Comparison of ENCODE assay signal across 11 mouse cellular contexts in the genomic region with DNA sequence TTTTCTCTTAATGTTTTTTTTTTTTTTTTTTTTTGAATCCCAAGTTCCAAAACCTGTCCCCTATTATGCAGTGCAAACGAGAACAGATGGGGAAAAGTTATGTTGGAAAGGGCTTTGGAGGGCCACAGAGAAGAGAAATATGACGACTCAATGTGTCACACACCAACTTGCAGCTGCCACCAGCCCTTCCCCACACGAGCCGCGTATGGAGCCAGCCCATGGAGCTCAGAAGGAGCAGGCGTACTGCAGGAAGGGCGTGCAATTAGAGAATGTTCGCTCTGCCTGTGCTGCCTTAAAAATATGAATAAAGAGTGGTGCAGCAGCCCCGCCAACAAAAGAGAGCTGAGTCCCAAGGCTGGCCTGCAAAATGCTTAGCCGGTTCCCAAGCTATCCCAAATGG. TPM values are rescaled to one million over a fixed set of nuclear protein-coding genes. Genes with fewer than 3 reads are reported as not detected.
DNase-seq lines count a peak whose midpoint lies in the region; ATAC-seq lines count a peak whose summit lies in the region.
"Had no signal": no experiment of that assay in that cellular context is flagged by ENCODE, and none has a peak within 500 bp of the region (broad histone marks: within the 10 kb centered on the region; RNA-seq: fewer than 3 reads in every experiment).

No protein-coding gene starts in this region.

- H3K27me3 ChIP-seq in embryonic facial prominence, embryonic 13.5 days = no peaks in the 10 kb centered on the region
- no peaks in the 10 kb centered on the region for H3K27me3 ChIP-seq in heart, embryonic 11.5 days (ENCODE audit: control insufficient read depth, insufficient read depth, low read length)
- no peaks in the 10 kb centered on the region for H3K27me3 ChIP-seq in kidney, embryonic 16.5 days (ENCODE audit: insufficient read depth, low read length)
- H3K27me3 ChIP-seq: hindbrain, embryonic 13.5 days; midbrain, embryonic 12.5 days had no signal

- H3K36me3 ChIP-seq in embryonic facial prominence, embryonic 13.5 days = no peaks in the 10 kb centered on the region
- no peaks in the 10 kb centered on the region for H3K36me3 ChIP-seq in heart, embryonic 11.5 days (ENCODE audit: control insufficient read depth, insufficient read depth, low read length)
- H3K36me3 ChIP-seq in kidney, embryonic 16.5 days (ENCODE audit: insufficient read depth, low read length) = no peaks in the 10 kb centered on the region
- H3K36me3 ChIP-seq: hindbrain, embryonic 13.5 days; midbrain, embryonic 12.5 days had no signal

- intact Hi-C loops in left cerebral cortex, postnatal 4 days (cut with DNase I) = no loop called here

- no peaks in the 10 kb centered on the region for H3K9me3 ChIP-seq in embryonic facial prominence, embryonic 13.5 days
- H3K9me3 ChIP-seq in heart, embryonic 11.5 days (replicated peaks; ENCODE audit: control insufficient read depth, low read length) = no peaks in the 10 kb centered on the region
- H3K9me3 ChIP-seq in kidney, embryonic 16.5 days (ENCODE audit: low read length) = no peaks in the 10 kb centered on the region; the same call in 1 of the 2 replicates
- H3K9me3 ChIP-seq: hindbrain, embryonic 13.5 days; midbrain, embryonic 12.5 days had no signal

- 32% methylated on average over 10 of the region's 10 CpGs for WGBS in embryonic facial prominence, embryonic 13.5 days
- WGBS in heart, embryonic 11.5 days (ENCODE audit: insufficient replicate concordance) = 67% methylated on average over 10 of the region's 10 CpGs
- WGBS in kidney, embryonic 16.5 days = 72% methylated on average over 10 of the region's 10 CpGs

- H3K4me2 ChIP-seq in embryonic facial prominence, embryonic 13.5 days = 0 out of 2 replicates have a peak overlapping the region, but pooled peaks have one; percentile 32
- H3K4me2 ChIP-seq in heart, embryonic 11.5 days = no peak overlapping the region
- no peak overlapping the region for H3K4me2 ChIP-seq in kidney, embryonic 16.5 days (replicated peaks; ENCODE audit: low read depth, low read length)
- H3K4me2 ChIP-seq: hindbrain, embryonic 13.5 days; midbrain, embryonic 12.5 days had no signal

- DNase-seq in left cerebral cortex, adult 11 months (ENCODE audit: low spot score) = peak; percentile 48
- DNase-seq in left cerebral cortex, postnatal 4 days = no peak
- peak; percentile 74 to 91 for DNase-seq in layer of hippocampus, postnatal 14 days (ENCODE audit: low spot score in 2 of 2)
- peak; percentile 82 to 92 for DNase-seq in right cerebral cortex, postnatal 10 days (ENCODE audit: low spot score in 2 of 2)
- no peak for DNase-seq in thymus, postnatal 10 days (ENCODE audit: low spot score in 2 of 2)
- DNase-seq: kidney, postnatal 4 days had no signal

- no peak overlapping the region for H3K9ac ChIP-seq in embryonic facial prominence, embryonic 13.5 days
- no peak overlapping the region for H3K9ac ChIP-seq in heart, embryonic 11.5 days (ENCODE audit: low read depth, low read length)
- H3K9ac ChIP-seq in kidney, embryonic 16.5 days (replicated peaks; ENCODE audit: low read length) = no peak overlapping the region
- H3K9ac ChIP-seq: hindbrain, embryonic 13.5 days; midbrain, embryonic 12.5 days had no signal

- no peak overlapping the region for H3K4me3 ChIP-seq in embryonic facial prominence, embryonic 13.5 days
- H3K4me3 ChIP-seq in heart, embryonic 11.5 days (ENCODE audit: low read depth, low read length) = no peak overlapping the region
- no peak overlapping the region for H3K4me3 ChIP-seq in kidney, embryonic 16.5 days (ENCODE audit: low read length)
- H3K4me3 ChIP-seq: hindbrain, embryonic 13.5 days; midbrain, embryonic 12.5 days had no signal

- H3K27ac ChIP-seq in embryonic facial prominence, embryonic 13.5 days = peak overlapping the region; percentile 75
- no peak overlapping the region for H3K27ac ChIP-seq in heart, embryonic 11.5 days (ENCODE audit: low read depth, low read length)
- H3K27ac ChIP-seq in kidney, embryonic 16.5 days (ENCODE audit: low read length) = no peak overlapping the region
- H3K27ac ChIP-seq: hindbrain, embryonic 13.5 days; midbrain, embryonic 12.5 days had no signal

- H3K4me1 ChIP-seq in embryonic facial prominence, embryonic 13.5 days = peaks cover 48% of the 10 kb centered on the region
- peaks cover 17% of the 10 kb centered on the region; the same call in 1 of the 2 replicates for H3K4me1 ChIP-seq in heart, embryonic 11.5 days (ENCODE audit: control insufficient read depth, insufficient read depth, low read length)
- peaks cover 5% of the 10 kb centered on the region; the same call in 1 of the 2 replicates for H3K4me1 ChIP-seq in kidney, embryonic 16.5 days (ENCODE audit: insufficient read depth, low read length)
- H3K4me1 ChIP-seq: midbrain, embryonic 12.5 days had no signal

- ATAC-seq in embryonic facial prominence, embryonic 13.5 days (ENCODE audit: insufficient number of reproducible peaks, insufficient read depth, low FRiP score, low TSS enrichment, low read depth) = peak; percentile 39; the same call in 1 of the 2 replicates
- ATAC-seq in heart, embryonic 11.5 days (replicated peaks; ENCODE audit: insufficient number of reproducible peaks, low FRiP score, low TSS enrichment) = no peak
- ATAC-seq in kidney, embryonic 16.5 days (ENCODE audit: low FRiP score, low TSS enrichment) = no peak

RNA-seq across cellular contexts. Expression of a gene that starts 19.2 kb away (rescaled TPM):
- 10 to 100 TPM; 10.1 to 12.2 TPM for total RNA-seq in left cerebral cortex, postnatal 4 days (2021)
- 11.4 and 14.1 TPM in 2 replicates for polyA plus RNA-seq in embryonic facial prominence, embryonic 13.5 days (2015; fragmentation: Nextera tagmentation; extraction: Ambion mirVana)
- 10 to 100 TPM; 20.4 to 23.0 TPM for total RNA-seq in layer of hippocampus, postnatal 14 days (2021)
- polyA plus RNA-seq in heart, embryonic 11.5 days (2014; fragmentation: Nextera tagmentation; extraction: Ambion mirVana) = 8.4 and 8.6 TPM in 2 replicates
- polyA plus RNA-seq in kidney, embryonic 16.5 days (2015; fragmentation: Nextera tagmentation; extraction: Ambion mirVana) = 7.6 and 8.5 TPM in 2 replicates

RNA-seq across cellular contexts. Expression of a gene that starts 19.4 kb away (rescaled TPM):
- total RNA-seq in left cerebral cortex, postnatal 4 days (2021) = 10 to 100 TPM; 50.1 to 56.7 TPM
- 8.9 and 12.0 TPM in 2 replicates for polyA plus RNA-seq in embryonic facial prominence, embryonic 13.5 days (2015; fragmentation: Nextera tagmentation; extraction: Ambion mirVana)
- 10 to 100 TPM; 49.0 to 49.9 TPM for total RNA-seq in layer of hippocampus, postnatal 14 days (2021)
- polyA plus RNA-seq in heart, embryonic 11.5 days (2014; fragmentation: Nextera tagmentation; extraction: Ambion mirVana) = 11.8 and 12.9 TPM in 2 replicates
- polyA plus RNA-seq in kidney, embryonic 16.5 days (2015; fragmentation: Nextera tagmentation; extraction: Ambion mirVana) = 5.2 and 5.8 TPM in 2 replicates

Comparison
In these comparisons a context has a peak if more than half of its experiments do, and no peak if none do; other contexts are left out.
1. DNase-seq: peak in left cerebral cortex, adult 11 months (single experiment), layer of hippocampus, postnatal 14 days (2 of 2) and right cerebral cortex, postnatal 10 days (2 of 2); none in left cerebral cortex, postnatal 4 days (single experiment) and thymus, postnatal 10 days (0 of 2).